Mouse (Mus musculus) liver, adult (tissue): ENCODE measurements at regions not wholly inside any gene's neighbourhood (a gene's known extent, or its start where the extent isn't known, plus 50 kb on each side); places are given as distances from the start of the nearest gene placed in this dataset.

Experiments used
- GATA4 ChIP-seq: IDR thresholded peaks from 2 replicates; pipeline ENCODE4 v1.6.1; 2014; ENCODE audit warnings: mild to moderate bottlenecking, low read length; ENCODE audit not compliant: insufficient replicate concordance

- TF ChIP-seq GATA4: no peak
Measured at GRCm38 (mm10) chr8:116354756-116355155, 150.0 kb upstream of the Dynlrb2 start.

GRCm38 (mm10) chr8:116353911-116354310, 150.9 kb upstream of the Dynlrb2 start:
- TF ChIP-seq GATA4: peak; percentile 19; the same call in 1 of the 2 replicates

GRCm38 (mm10) chr8:116352635-116353034, 152.1 kb upstream of the Dynlrb2 start:
- TF ChIP-seq GATA4: no peak

GRCm38 (mm10) chr8:116348971-116349370, 155.8 kb upstream of the Dynlrb2 start:
- no peak for TF ChIP-seq GATA4

- TF ChIP-seq GATA4: no peak
Measured at GRCm38 (mm10) chr8:116346990-116347389, 157.8 kb upstream of the Dynlrb2 start.

- TF ChIP-seq GATA4: no peak
Measured at GRCm38 (mm10) chr8:116344590-116345222, 160.1 kb upstream of the Dynlrb2 start.

- TF ChIP-seq GATA4: no peak
Measured at GRCm38 (mm10) chr8:116343534-116343933, 161.2 kb upstream of the Dynlrb2 start.

GRCm38 (mm10) chr8:116334772-116335171, 170.0 kb upstream of the Dynlrb2 start:
- TF ChIP-seq GATA4: 0 out of 2 replicates have a peak, but pooled peaks have one; percentile 34

GRCm38 (mm10) chr8:116334101-116334500, 170.7 kb upstream of the Dynlrb2 start:
- TF ChIP-seq GATA4: no peak

- no peak for TF ChIP-seq GATA4
Measured at GRCm38 (mm10) chr8:116320014-116320680, 184.6 kb upstream of the Dynlrb2 start.

- TF ChIP-seq GATA4: no peak
Measured at GRCm38 (mm10) chr8:116315410-116315809, 189.4 kb upstream of the Dynlrb2 start.

GRCm38 (mm10) chr8:116314429-116315092, 190.2 kb upstream of the Dynlrb2 start:
- no peak for TF ChIP-seq GATA4

- no peak for TF ChIP-seq GATA4
Measured at GRCm38 (mm10) chr8:116298891-116299290, 205.9 kb upstream of the Dynlrb2 start.

GRCm38 (mm10) chr8:116290671-116291245, 214.0 kb upstream of the Dynlrb2 start:
- no peak for TF ChIP-seq GATA4

GRCm38 (mm10) chr8:116289237-116289636, 215.5 kb upstream of the Dynlrb2 start:
- TF ChIP-seq GATA4: no peak

- TF ChIP-seq GATA4: no peak
Measured at GRCm38 (mm10) chr8:116283990-116284389, 220.8 kb upstream of the Dynlrb2 start.

- no peak for TF ChIP-seq GATA4
Measured at GRCm38 (mm10) chr8:116282341-116282740, 222.4 kb upstream of the Dynlrb2 start.
